Mouse (Mus musculus) liver, embryonic 12.5 days (tissue): Measurements from ENCODE around the gene Actr3b. TPM values are rescaled to one million over a fixed set of nuclear protein-coding genes. Genes with fewer than 3 reads are reported as not detected.

Experiments used
- polyA plus RNA-seq: library from polyadenylated mRNA; unstranded; fragments of >200 nt; fragmentation: Nextera tagmentation; extraction: Ambion mirVana; gene quantifications from 2 replicates; pipeline ENCODE4 v1.2.1, GENCODE M21; 2016

The Actr3b gene
- polyA plus RNA-seq, 1 experiment from 2014 or later: 1.0 TPM

Other genes with a start within 250 kb of the Actr3b start
- 0.06 TPM in 1 of 2 replicates, not detected in the other for gene Cct8l1, start 243.9 kb upstream of the Actr3b start, polyA plus RNA-seq
- gene Xrcc2, start 54.2 kb upstream of the Actr3b start, polyA plus RNA-seq: 8.0 and 8.9 TPM in 2 replicates
- not detected in 2 replicates for gene Gm21663, start 182.4 kb downstream of the Actr3b start, polyA plus RNA-seq
- gene Gm21671, start 194.4 kb downstream of the Actr3b start, polyA plus RNA-seq: not detected in 2 replicates
- not detected in 2 replicates for gene Gm21680, start 212.7 kb downstream of the Actr3b start, polyA plus RNA-seq
- gene Gm21698, start 228.7 kb downstream of the Actr3b start, polyA plus RNA-seq: 0.06 TPM in 1 of 2 replicates, not detected in the other
- not detected in 2 replicates for gene Gm1979, start 244.8 kb downstream of the Actr3b start, polyA plus RNA-seq